Mouse (Mus musculus): ENCODE data around the gene Atp8a2.

- no peak for TF ChIP-seq CTCF (IDR thresholded peaks at IDR 0.05; ENCODE audit: low read depth)
- no peak for TF ChIP-seq EP300 (IDR thresholded peaks at IDR 0.05; ENCODE audit: low read depth)
These were observed 328.6 kb downstream of the Atp8a2 start for GRCm38 (mm10) chr14:59868369-59868768.

Measured in heart, postnatal 0 days (tissue).